Mouse (Mus musculus) limb, embryonic 13.5 days (tissue): ENCODE measurements around the gene Cyp4x1. TPM values are rescaled to one million over a fixed set of nuclear protein-coding genes. Genes with fewer than 3 reads are reported as not detected.
"Not testable (repeated sequence)": the region's sequence is repeated elsewhere in the genome, so short reads cannot be mapped to it uniquely, and the experiment has no call there.

Experiments
- ATAC-seq: fragments of 200-750 bp; cut with Nextera tagmentation; 2 replicates; pipeline ENCODE4 v1.8.0; 2017; ENCODE audit warnings: low read depth, moderate number of reproducible peaks, moderate TSS enrichment; ENCODE audit not compliant: low FRiP score
- H3K27ac ChIP-seq: fragments of 300-500 bp; sonication (generic); 2 replicates; pipeline ENCODE4 v1.5.1; 2015; ENCODE audit warnings: inconsistent platforms, mild to moderate bottlenecking, moderate library complexity
- H3K27me3 ChIP-seq: fragments of 300-500 bp; sonication (generic); 2 replicates; pipeline ENCODE4 v1.6.1; 2015; ENCODE audit warnings: mild to moderate bottlenecking, inconsistent platforms
- H3K36me3 ChIP-seq: fragments of 300-500 bp; sonication (generic); 2 replicates; pipeline ENCODE4 v1.6.1; 2015; ENCODE audit warnings: inconsistent platforms, mild to moderate bottlenecking, moderate library complexity
- H3K4me1 ChIP-seq: fragments of 300-500 bp; sonication (generic); 2 replicates; pipeline ENCODE4 v1.6.1; 2015; ENCODE audit warnings: inconsistent platforms
- H3K4me2 ChIP-seq: fragments of 300-500 bp; sonication (generic); replicated peaks from 2 replicates; pipeline ENCODE4 v1.6.1; 2015; ENCODE audit warnings: inconsistent platforms, mild to moderate bottlenecking, moderate library complexity
- H3K4me3 ChIP-seq: fragments of 300-500 bp; sonication (generic); 2 replicates; pipeline ENCODE4 v1.5.1; 2015; ENCODE audit warnings: moderate library complexity, mild to moderate bottlenecking, inconsistent platforms
- H3K9ac ChIP-seq: fragments of 300-500 bp; sonication (generic); 2 replicates; pipeline ENCODE4 v1.6.1; 2015; ENCODE audit warnings: mild to moderate bottlenecking, inconsistent platforms
- H3K9me3 ChIP-seq: fragments of 300-500 bp; sonication (generic); 2 replicates; pipeline ENCODE4 v1.6.1; 2016; ENCODE audit warnings: inconsistent platforms
- WGBS: fragments of 180-500 bp; shearing (Covaris S2); methylation state at CpG from one replicate; pipeline ENCODE4 v1.1.7; 2015; 5-methylcytosine and 5-hydroxymethylcytosine counted together
- polyA plus RNA-seq: library from polyadenylated mRNA; unstranded; fragments of >200 nt; fragmentation: Nextera tagmentation; extraction: Ambion mirVana; gene quantifications from 2 replicates; pipeline ENCODE4 v1.2.1, GENCODE M21; 2015

Cyp4x1 gene
- polyA plus RNA-seq: 0.09 TPM in 1 of 2 replicates, not detected in the other

GRCm38 (mm10) chr4:115133621-115134295 lies at the start of gene Cyp4x1:
Gene Cyp4x1 (minus strand): TSS chr4:115134281.
- Histone ChIP-seq H3K27ac (no peak within 1 kb of the TSS), H3K4me1 (peaks cover 9% of the 10 kb centered on the region), H3K27me3 (peaks cover 42% of the 10 kb centered on the region), H3K36me3 (no peaks in the 10 kb centered on the region), H3K4me2 (peak within 1 kb of the TSS; percentile 53), H3K9ac (no peak within 1 kb of the TSS), H3K9me3 (no peaks in the 10 kb centered on the region), H3K4me3 (peak within 1 kb of the TSS; percentile 20)
- no peak for ATAC-seq
- WGBS: 1% methylated on average over 29 of the region's 29 CpGs

GRCm38 (mm10) chr4:115176201-115176600 lies 42.1 kb upstream of the Cyp4x1 start:
- H3K9ac ChIP-seq, H3K4me3 ChIP-seq, H3K27me3 ChIP-seq, H3K4me2 ChIP-seq, H3K9me3 ChIP-seq, H3K4me1 ChIP-seq, H3K27ac ChIP-seq, ATAC-seq, H3K36me3 ChIP-seq: not testable (repeated sequence)

- no peak for ATAC-seq
- H3K36me3 ChIP-seq: no peaks in the 10 kb centered on the region
Observed at GRCm38 (mm10) chr4:115174694-115175353, 40.7 kb upstream of the Cyp4x1 start.

GRCm38 (mm10) chr4:115158963-115159362 lies 24.9 kb upstream of the Cyp4x1 start:
- not testable (repeated sequence) for H3K27me3 ChIP-seq, H3K36me3 ChIP-seq, H3K4me3 ChIP-seq, H3K4me1 ChIP-seq, ATAC-seq, H3K9ac ChIP-seq, H3K9me3 ChIP-seq, H3K4me2 ChIP-seq, H3K27ac ChIP-seq
- WGBS: 72% methylated on average over 3 of the region's 3 CpGs

More at GRCm38 (mm10) chr4:115174694-115175353, 40.7 kb upstream of the Cyp4x1 start:
- Histone ChIP-seq H3K9ac (no peak overlapping the region), H3K4me1 (no peaks in the 10 kb centered on the region), H3K9me3 (no peaks in the 10 kb centered on the region), H3K4me3 (no peak overlapping the region), H3K4me2 (no peak overlapping the region), H3K27ac (no peak overlapping the region), H3K27me3 (no peaks in the 10 kb centered on the region)
- WGBS: 84% methylated on average over 1 of the region's 1 CpGs

GRCm38 (mm10) chr4:115154723-115155122 lies 20.6 kb upstream of the Cyp4x1 start:
- Histone ChIP-seq H3K4me3 (no peak overlapping the region), H3K36me3 (no peaks in the 10 kb centered on the region), H3K4me2 (no peak overlapping the region), H3K9me3 (no peaks in the 10 kb centered on the region), H3K27me3 (no peaks in the 10 kb centered on the region), H3K9ac (no peak overlapping the region), H3K27ac (no peak overlapping the region), H3K4me1 (no peaks in the 10 kb centered on the region)
- WGBS: 90% methylated on average over 2 of the region's 2 CpGs
- no peak for ATAC-seq

GRCm38 (mm10) chr4:115134296-115134630 lies 182 bp upstream of the Cyp4x1 start:
- Histone ChIP-seq H3K9me3 (no peaks in the 10 kb centered on the region), H3K4me3 (no peak overlapping the region), H3K9ac (no peak overlapping the region), H3K27me3 (peaks cover 42% of the 10 kb centered on the region), H3K27ac (no peak overlapping the region), H3K36me3 (no peaks in the 10 kb centered on the region), H3K4me2 (peak overlapping the region; percentile 53), H3K4me1 (peaks cover 9% of the 10 kb centered on the region)
- ATAC-seq: no peak
- 17% methylated on average over 7 of the region's 7 CpGs for WGBS

GRCm38 (mm10) chr4:115133085-115133484 lies 996 bp downstream of the Cyp4x1 start:
- no peaks in the 10 kb centered on the region for H3K36me3 ChIP-seq
- no peak overlapping the region for H3K27ac ChIP-seq
- no peak overlapping the region for H3K9ac ChIP-seq
- no peak overlapping the region for H3K4me3 ChIP-seq
- peaks cover 9% of the 10 kb centered on the region for H3K4me1 ChIP-seq
- no peak for ATAC-seq
- H3K4me2 ChIP-seq: no peak overlapping the region
- 11% methylated on average over 5 of the region's 5 CpGs for WGBS
- peaks cover 42% of the 10 kb centered on the region for H3K27me3 ChIP-seq
- no peaks in the 10 kb centered on the region for H3K9me3 ChIP-seq

- no peak overlapping the region for H3K9ac ChIP-seq
- no peaks in the 10 kb centered on the region for H3K4me1 ChIP-seq
- H3K36me3 ChIP-seq: no peaks in the 10 kb centered on the region
- no peak for ATAC-seq
- no peak overlapping the region for H3K4me2 ChIP-seq
- no peak overlapping the region for H3K4me3 ChIP-seq
- H3K27me3 ChIP-seq: no peaks in the 10 kb centered on the region
- no peak overlapping the region for H3K27ac ChIP-seq
- no peaks in the 10 kb centered on the region for H3K9me3 ChIP-seq
Observed at GRCm38 (mm10) chr4:115124713-115125112, 9.4 kb downstream of the Cyp4x1 start.

GRCm38 (mm10) chr4:115123507-115123906 lies 10.6 kb downstream of the Cyp4x1 start:
- ATAC-seq: no peak
- no peaks in the 10 kb centered on the region for H3K9me3 ChIP-seq
- no peak overlapping the region for H3K4me3 ChIP-seq
- H3K4me1 ChIP-seq: no peaks in the 10 kb centered on the region
- H3K9ac ChIP-seq: no peak overlapping the region
- H3K36me3 ChIP-seq: no peaks in the 10 kb centered on the region
- H3K27ac ChIP-seq: no peak overlapping the region
- H3K4me2 ChIP-seq: no peak overlapping the region
- 54% methylated on average over 2 of the region's 2 CpGs for WGBS
- no peaks in the 10 kb centered on the region for H3K27me3 ChIP-seq

GRCm38 (mm10) chr4:115121608-115122007 lies 12.5 kb downstream of the Cyp4x1 start:
- no peak for ATAC-seq
- no peak overlapping the region for H3K4me3 ChIP-seq
- 79% methylated on average over 5 of the region's 5 CpGs for WGBS

GRCm38 (mm10) chr4:115121162-115121561 lies 12.9 kb downstream of the Cyp4x1 start:
- WGBS: 74% methylated on average over 2 of the region's 2 CpGs
- no peak for ATAC-seq
- Histone ChIP-seq H3K4me2 (no peak overlapping the region), H3K36me3 (no peaks in the 10 kb centered on the region), H3K4me3 (no peak overlapping the region), H3K4me1 (no peaks in the 10 kb centered on the region), H3K27ac (no peak overlapping the region), H3K9ac (no peak overlapping the region), H3K9me3 (no peaks in the 10 kb centered on the region), H3K27me3 (no peaks in the 10 kb centered on the region)

More at GRCm38 (mm10) chr4:115121608-115122007, 12.5 kb downstream of the Cyp4x1 start:
- Histone ChIP-seq H3K9ac (no peak overlapping the region), H3K9me3 (no peaks in the 10 kb centered on the region), H3K27me3 (no peaks in the 10 kb centered on the region), H3K36me3 (no peaks in the 10 kb centered on the region), H3K4me2 (no peak overlapping the region), H3K4me1 (no peaks in the 10 kb centered on the region), H3K27ac (no peak overlapping the region)

- WGBS: 85% methylated on average over 3 of the region's 3 CpGs
Observed at GRCm38 (mm10) chr4:115119642-115120041, 14.4 kb downstream of the Cyp4x1 start.

GRCm38 (mm10) chr4:115113266-115113665 lies 20.8 kb downstream of the Cyp4x1 start:
- 24% methylated on average over 5 of the region's 5 CpGs for WGBS
- Histone ChIP-seq H3K36me3 (no peaks in the 10 kb centered on the region), H3K9me3 (no peaks in the 10 kb centered on the region), H3K27me3 (peaks cover 3% of the 10 kb centered on the region; the same call in 1 of the 2 replicates), H3K27ac (no peak overlapping the region), H3K9ac (no peak overlapping the region), H3K4me3 (no peak overlapping the region), H3K4me1 (no peaks in the 10 kb centered on the region), H3K4me2 (no peak overlapping the region)
- no peak for ATAC-seq

More at GRCm38 (mm10) chr4:115119642-115120041, 14.4 kb downstream of the Cyp4x1 start:
- Histone ChIP-seq H3K4me3 (no peak overlapping the region), H3K9ac (no peak overlapping the region), H3K27ac (no peak overlapping the region), H3K4me2 (no peak overlapping the region), H3K9me3 (no peaks in the 10 kb centered on the region), H3K36me3 (no peaks in the 10 kb centered on the region), H3K27me3 (no peaks in the 10 kb centered on the region), H3K4me1 (no peaks in the 10 kb centered on the region)
- ATAC-seq: no peak
